In the genomic region with DNA sequence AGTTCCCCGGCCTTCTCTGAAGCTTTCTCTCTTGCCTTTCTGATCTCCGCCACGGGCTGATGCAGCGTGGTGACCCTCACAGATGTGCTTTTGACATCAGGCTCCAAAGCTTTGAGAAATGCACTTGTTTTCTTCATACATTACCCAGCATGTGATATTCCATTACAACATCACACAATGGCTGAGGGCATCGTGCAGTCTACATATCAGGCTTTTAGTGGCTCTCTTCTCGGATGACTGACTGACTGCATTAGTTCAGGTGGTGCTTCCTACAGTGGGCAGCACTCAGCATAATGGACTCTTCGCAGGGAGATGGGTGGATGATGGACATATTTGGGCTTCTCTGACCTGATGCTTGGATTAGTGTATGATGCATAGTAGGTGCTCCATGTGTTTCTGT, we compare ENCODE assay signal across 18 mouse cellular contexts.
"Had no signal": no experiment of that assay in that cellular context is flagged by ENCODE, and none has a peak within 500 bp of the region (broad histone marks: within the 10 kb centered on the region; RNA-seq: fewer than 3 reads in every experiment).

No protein-coding gene starts in this region.

- DNase-seq: lung, adult 18-20 months; lung, embryonic 14.5 days; lung, postnatal 10 days; lung, postnatal 4 days; right cerebral cortex, adult 18-20 months; right cerebral cortex, postnatal 25 days; right cerebral cortex, postnatal 4 days; spleen, adult 18-20 months; thymus, adult 18-20 months; thymus, postnatal 14 days; thymus, postnatal 36 days had no signal

- H3K4me3 ChIP-seq: midbrain, embryonic 10.5 days; midbrain, embryonic 12.5 days; midbrain, embryonic 15.5 days; myocyte; neural tube, embryonic 13.5 days; neural tube, embryonic 15.5 days had no signal

- H3K36me3 ChIP-seq: midbrain, embryonic 15.5 days had no signal

- H3K27ac ChIP-seq: liver, embryonic 14.5 days; midbrain, embryonic 10.5 days; midbrain, embryonic 12.5 days; midbrain, embryonic 15.5 days; neural tube, embryonic 13.5 days; neural tube, embryonic 15.5 days had no signal

- H3K9ac ChIP-seq: liver, embryonic 14.5 days; lung, embryonic 14.5 days; midbrain, embryonic 12.5 days; midbrain, embryonic 15.5 days; neural tube, embryonic 13.5 days; neural tube, embryonic 15.5 days had no signal

- H3K9me3 ChIP-seq: midbrain, embryonic 10.5 days; midbrain, embryonic 12.5 days; midbrain, embryonic 15.5 days; neural tube, embryonic 13.5 days; neural tube, embryonic 15.5 days had no signal

- H3K4me2 ChIP-seq: lung, embryonic 14.5 days; midbrain, embryonic 12.5 days; midbrain, embryonic 15.5 days; neural tube, embryonic 13.5 days; neural tube, embryonic 15.5 days had no signal

- H3K4me1 ChIP-seq: midbrain, embryonic 15.5 days had no signal

- ATAC-seq: midbrain, embryonic 15.5 days had no signal

- H3K27me3 ChIP-seq: midbrain, embryonic 12.5 days; midbrain, embryonic 15.5 days; neural tube, embryonic 13.5 days; neural tube, embryonic 15.5 days had no signal
